Mouse (Mus musculus) testis, adult 2 months (tissue): Measurements from ENCODE around the gene Esx1. TPM values are rescaled to one million over a fixed set of nuclear protein-coding genes. Genes with fewer than 3 reads are reported as not detected.
A peak's percentile ranks its signal among the peaks of the same experiment; 100 is the strongest.

Experiments used
- H3K27ac ChIP-seq: fragments of 200-500 bp; 2 replicates; pipeline ENCODE4 v1.5.1; 2012; ENCODE audit warnings: low read depth, low read length; ENCODE audit not compliant: control insufficient read depth, insufficient read depth
- H3K27me3 ChIP-seq: fragments of 200-500 bp; 2 replicates; pipeline ENCODE4 v1.6.1; 2012; ENCODE audit warnings: mild to moderate bottlenecking, low read length, moderate library complexity; ENCODE audit not compliant: control insufficient read depth, insufficient read depth
- H3K36me3 ChIP-seq: fragments of 200-500 bp; 2 replicates; pipeline ENCODE4 v1.6.1; 2012; ENCODE audit warnings: mild to moderate bottlenecking, low read length; ENCODE audit not compliant: control insufficient read depth, insufficient read depth
- H3K4me1 ChIP-seq: fragments of 200-500 bp; 2 replicates; pipeline ENCODE4 v1.6.1; 2012; ENCODE audit warnings: low read length; ENCODE audit not compliant: control insufficient read depth, insufficient read depth
- H3K4me3 ChIP-seq: fragments of 200-500 bp; 2 replicates; pipeline ENCODE4 v1.5.1; 2012; ENCODE audit warnings: low read depth, mild to moderate bottlenecking, low read length, moderate library complexity, mixed read lengths; ENCODE audit not compliant: control insufficient read depth
- CTCF ChIP-seq: fragments of 200-500 bp; IDR thresholded peaks from 2 replicates; pipeline ENCODE4 v1.5.1; 2012; ENCODE audit warnings: low read depth, mild to moderate bottlenecking, inconsistent platforms, low read length, moderate library complexity; ENCODE audit not compliant: control insufficient read depth, insufficient read depth, insufficient replicate concordance
- POLR2A ChIP-seq: fragments of 200-500 bp; IDR thresholded peaks from 2 replicates; pipeline ENCODE4 v1.6.1; 2012; ENCODE audit warnings: low read depth, mild to moderate bottlenecking, inconsistent platforms, low read length, moderate library complexity; ENCODE audit not compliant: control insufficient read depth
- polyA plus RNA-seq: library from polyadenylated mRNA; depleted of rRNA; stranded (reverse); fragments of >200 nt; gene quantifications from 2 replicates; pipeline ENCODE4 v1.2.3, GENCODE M21; 2012; rRNA removed

Gene Esx1
- 16.9 and 18.4 TPM in 2 replicates for polyA plus RNA-seq

DNA sequence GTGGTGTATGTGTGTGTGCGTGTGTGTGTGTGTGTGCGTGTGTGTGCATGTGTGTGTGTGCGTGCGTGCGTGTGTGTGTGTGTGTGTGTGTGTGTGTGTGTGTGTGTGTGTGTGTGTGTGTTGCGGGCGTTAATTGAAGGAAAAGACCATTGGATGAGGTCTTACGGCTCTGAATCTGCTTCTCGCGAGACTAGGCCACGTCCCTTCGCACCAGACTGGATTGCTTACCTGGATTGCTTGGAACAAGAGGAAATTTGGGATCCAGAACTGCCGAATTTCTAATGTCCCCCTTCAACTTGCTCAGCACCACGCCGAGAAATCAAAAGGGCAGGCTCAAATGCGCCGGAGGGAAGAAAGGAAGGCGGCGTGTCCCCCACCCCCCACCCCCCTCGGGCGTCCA lies at the start of gene Esx1:
Gene Esx1, minus strand, starts transcription at position 366 of the 400 bp plus-strand sequence.
- no peaks in the 10 kb centered on the region for H3K36me3 ChIP-seq
- H3K27ac ChIP-seq, result peak within 1 kb of the TSS; percentile 86
- peak within 1 kb of the TSS; percentile 91 for H3K4me3 ChIP-seq
- no peaks in the 10 kb centered on the region for H3K27me3 ChIP-seq
- no peaks in the 10 kb centered on the region; the same call in none of the 2 replicates for H3K4me1 ChIP-seq
- TF ChIP-seq POLR2A (no peak), CTCF (no peak)

DNA sequence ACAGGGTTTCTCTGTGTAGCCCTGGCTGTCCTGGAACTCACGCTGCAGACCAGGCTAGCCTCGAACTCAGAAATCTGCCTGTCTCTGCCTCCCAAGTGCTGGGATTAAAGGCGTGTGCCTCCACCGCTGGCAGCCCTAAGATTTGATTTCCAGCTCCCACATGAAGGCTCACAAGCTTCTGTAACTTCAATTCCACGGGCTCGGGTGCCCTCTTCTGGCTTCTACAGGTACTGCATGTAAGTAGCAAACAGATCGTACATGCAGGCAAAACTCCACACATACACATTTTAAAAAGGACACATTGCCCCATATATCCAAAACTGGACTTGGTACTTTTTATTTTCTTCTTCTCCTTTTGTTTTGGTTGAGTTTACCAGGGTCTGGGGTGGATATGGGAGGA lies 48.1 kb upstream of the Esx1 start:
- Histone ChIP-seq H3K27me3 (no peaks in the 10 kb centered on the region), H3K36me3 (no peaks in the 10 kb centered on the region)

DNA sequence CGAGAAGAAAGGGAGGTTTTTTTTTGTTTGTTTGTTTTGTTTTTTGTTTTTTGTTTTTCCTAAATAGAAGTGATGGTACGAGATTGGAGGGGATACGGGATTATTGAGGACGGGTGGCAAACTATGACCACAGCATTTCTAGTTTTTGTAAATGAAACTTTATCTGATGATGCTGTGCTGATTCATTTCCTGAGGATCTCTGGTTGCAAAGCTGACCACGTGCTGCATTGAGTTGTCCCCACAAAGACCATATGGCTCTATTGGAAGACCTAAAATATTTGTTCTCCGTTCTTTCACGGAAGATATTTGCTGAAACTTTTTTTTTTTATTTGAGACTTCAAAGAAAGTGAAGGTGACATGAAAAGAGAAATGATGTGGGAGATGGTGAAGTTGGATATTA lies 45.8 kb upstream of the Esx1 start:
- TF ChIP-seq CTCF (no peak), POLR2A (no peak)
- H3K36me3 ChIP-seq, result no peaks in the 10 kb centered on the region

More for the DNA sequence above, 48.1 kb upstream of the Esx1 start:
- Histone ChIP-seq H3K4me3 (no peak overlapping the region), H3K4me1 (no peaks in the 10 kb centered on the region), H3K27ac (no peak overlapping the region)
- TF ChIP-seq POLR2A, result no peak
- TF ChIP-seq CTCF, result no peak

GRCm38 (mm10) chrX:137165621-137166020 lies 43.7 kb upstream of the Esx1 start:
- Histone ChIP-seq H3K4me3 (no peak overlapping the region), H3K27ac (no peak overlapping the region), H3K36me3 (no peaks in the 10 kb centered on the region), H3K4me1 (peaks cover 2% of the 10 kb centered on the region; the same call in 1 of the 2 replicates), H3K27me3 (no peaks in the 10 kb centered on the region)
- TF ChIP-seq POLR2A (no peak), CTCF (no peak)

More for the DNA sequence above, 45.8 kb upstream of the Esx1 start:
- Histone ChIP-seq H3K27ac (no peak overlapping the region), H3K4me1 (peaks cover 2% of the 10 kb centered on the region; the same call in 1 of the 2 replicates), H3K27me3 (no peaks in the 10 kb centered on the region), H3K4me3 (no peak overlapping the region)

DNA sequence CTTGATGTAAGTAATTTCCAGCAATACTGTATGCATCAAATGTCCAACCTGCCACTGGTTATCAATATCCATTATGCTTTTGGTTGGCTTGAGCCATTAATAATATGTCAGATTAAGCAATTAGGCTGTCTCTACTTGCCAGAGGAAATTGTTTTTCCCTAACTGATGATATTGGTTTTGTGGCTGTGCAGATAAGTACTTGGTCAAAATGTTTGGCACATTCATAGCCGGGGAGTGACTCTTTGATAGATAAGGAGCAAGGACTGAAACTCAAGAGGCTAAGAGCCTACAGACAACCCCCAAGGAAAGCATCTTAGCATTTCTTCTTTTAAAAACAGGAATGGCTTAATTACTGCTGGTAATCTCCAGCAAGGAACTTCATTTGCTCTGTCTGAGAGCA lies 40.8 kb upstream of the Esx1 start:
- peaks cover 2% of the 10 kb centered on the region; the same call in 1 of the 2 replicates for H3K4me1 ChIP-seq
- H3K4me3 ChIP-seq, result no peak overlapping the region
- H3K27ac ChIP-seq, result no peak overlapping the region
- no peak for TF ChIP-seq CTCF
- TF ChIP-seq POLR2A, result no peak
- no peaks in the 10 kb centered on the region for H3K27me3 ChIP-seq
- no peaks in the 10 kb centered on the region for H3K36me3 ChIP-seq

DNA sequence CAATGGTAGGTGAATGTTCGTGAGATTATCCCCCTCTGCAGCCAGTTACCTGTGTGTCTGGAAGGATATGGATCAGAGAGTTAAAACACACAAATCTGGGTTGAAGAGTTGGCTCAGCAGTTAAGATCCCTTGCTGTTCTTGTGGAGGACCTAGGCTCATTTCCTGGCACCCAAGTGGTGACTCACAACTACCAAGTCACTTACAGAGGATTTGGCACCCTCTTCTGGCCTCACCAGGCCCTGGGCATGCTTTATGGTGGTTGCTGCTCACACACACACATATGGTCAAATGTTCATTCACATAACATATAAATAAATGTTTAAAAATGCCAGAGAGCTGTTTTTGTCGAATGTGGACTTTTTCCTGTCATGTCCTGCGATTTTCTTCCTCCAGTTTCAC lies 39.1 kb upstream of the Esx1 start:
- Histone ChIP-seq H3K27ac (no peak overlapping the region), H3K4me3 (no peak overlapping the region), H3K4me1 (peaks cover 2% of the 10 kb centered on the region; the same call in 1 of the 2 replicates), H3K36me3 (no peaks in the 10 kb centered on the region), H3K27me3 (no peaks in the 10 kb centered on the region)
- TF ChIP-seq POLR2A (no peak), CTCF (no peak)

- no peaks in the 10 kb centered on the region for H3K27me3 ChIP-seq
- H3K4me3 ChIP-seq, result no peak overlapping the region
- no peaks in the 10 kb centered on the region for H3K36me3 ChIP-seq
- H3K4me1 ChIP-seq, result no peaks in the 10 kb centered on the region
- no peak overlapping the region for H3K27ac ChIP-seq
- TF ChIP-seq CTCF, result no peak
- no peak for TF ChIP-seq POLR2A
Observed at GRCm38 (mm10) chrX:137149050-137149449, 27.2 kb upstream of the Esx1 start.

DNA sequence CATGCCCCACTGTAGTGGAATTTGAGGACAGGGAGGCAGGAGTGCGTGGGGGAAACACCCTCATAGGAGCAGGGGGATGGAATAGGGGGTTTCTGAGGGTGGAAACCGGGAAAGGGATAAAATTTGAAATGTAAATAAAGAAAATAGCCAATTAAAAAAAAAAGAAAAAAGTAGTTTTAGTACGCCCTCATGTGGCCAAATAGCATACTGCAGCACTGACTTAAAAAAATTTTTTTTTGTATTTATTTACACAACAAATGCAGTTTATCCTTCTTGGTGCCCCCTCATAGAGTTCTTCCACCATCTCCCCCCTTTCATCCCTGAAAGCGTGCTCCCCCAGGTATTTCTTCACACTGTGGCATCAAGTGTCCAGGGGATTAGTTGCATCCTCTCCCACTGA lies 22.8 kb upstream of the Esx1 start:
- Histone ChIP-seq H3K27me3 (no peaks in the 10 kb centered on the region), H3K36me3 (no peaks in the 10 kb centered on the region), H3K4me3 (no peak overlapping the region), H3K27ac (no peak overlapping the region), H3K4me1 (no peaks in the 10 kb centered on the region)
- TF ChIP-seq CTCF (no peak), POLR2A (no peak)
